ENCODE assay signal across 7 mouse cellular contexts in genomic region chr9:67632521-67633025, GRCm38 (mm10).
A peak's percentile ranks its signal among the peaks of the same experiment; 100 is the strongest.
DNase-seq lines count a peak whose midpoint lies in the region; ATAC-seq and TF ChIP-seq lines count a peak whose summit lies in the region.

No protein-coding gene starts in this region.

- peak overlapping the region; percentile 90 for H3K4me3 ChIP-seq in kidney, postnatal 0 days (replicated peaks; ENCODE audit: low read depth, low read length)
- H3K4me3 ChIP-seq in midbrain, embryonic 11.5 days (ENCODE audit: low read depth, low read length) = peak overlapping the region; percentile 82

- no peaks in the 10 kb centered on the region for H3K9me3 ChIP-seq in kidney, postnatal 0 days (replicated peaks; ENCODE audit: low read length)
- H3K9me3 ChIP-seq in midbrain, embryonic 11.5 days (ENCODE audit: control insufficient read depth, low read length) = no peaks in the 10 kb centered on the region

- H3K36me3 ChIP-seq in kidney, postnatal 0 days (ENCODE audit: insufficient read depth, low read length) = no peaks in the 10 kb centered on the region
- no peaks in the 10 kb centered on the region for H3K36me3 ChIP-seq in midbrain, embryonic 11.5 days (ENCODE audit: control insufficient read depth, insufficient read depth, low read length)

- peak; percentile 28 for DNase-seq in right cerebral cortex, adult 18-20 months
- DNase-seq in right cerebral cortex, postnatal 36 days (ENCODE audit: low spot score in 2 of 2) = no peak
- DNase-seq in cerebellum, postnatal 25 days = peak; percentile 38 to 52
- DNase-seq in gastrocnemius, postnatal 25 days = peak; percentile 23
- peak; percentile 46 for DNase-seq in kidney, postnatal 0 days (ENCODE audit: low spot score)
- peak; percentile 95 for DNase-seq in midbrain, embryonic 11.5 days (ENCODE audit: low spot score, missing footprints)
- DNase-seq in testis, postnatal 14 days (ENCODE audit: low spot score) = peak; percentile 9

- under 1% methylated on average over 38 of the region's 40 CpGs for WGBS in kidney, postnatal 0 days
- under 1% methylated on average over 40 of the region's 40 CpGs for WGBS in midbrain, embryonic 11.5 days

- TF ChIP-seq CTCF in kidney, postnatal 0 days (IDR thresholded peaks at IDR 0.05; ENCODE audit: low read depth) = no peak

- H3K27ac ChIP-seq in kidney, postnatal 0 days = 0 out of 2 replicates have a peak overlapping the region, but pooled peaks have one; percentile 2
- H3K27ac ChIP-seq in midbrain, embryonic 11.5 days (ENCODE audit: low read depth, low read length) = no peak overlapping the region

- peak; percentile 29; the same call in 1 of the 2 replicates for ATAC-seq in kidney, postnatal 0 days (replicated peaks; ENCODE audit: low FRiP score, low read depth)
- peak; percentile 65 for ATAC-seq in midbrain, embryonic 11.5 days (ENCODE audit: low FRiP score)

- peaks cover 12% of the 10 kb centered on the region for H3K4me1 ChIP-seq in kidney, postnatal 0 days (replicated peaks; ENCODE audit: insufficient read depth, low read length)
- peaks cover 2% of the 10 kb centered on the region for H3K4me1 ChIP-seq in midbrain, embryonic 11.5 days (ENCODE audit: control insufficient read depth, insufficient read depth, low read length)

- H3K27me3 ChIP-seq in kidney, postnatal 0 days (ENCODE audit: insufficient read depth, low read length) = no peaks in the 10 kb centered on the region
- peaks cover 18% of the 10 kb centered on the region for H3K27me3 ChIP-seq in midbrain, embryonic 11.5 days (ENCODE audit: control insufficient read depth, insufficient read depth, low read length)

- H3K9ac ChIP-seq in kidney, postnatal 0 days (ENCODE audit: low read depth, low read length) = peak overlapping the region; percentile 84
- peak overlapping the region; percentile 92 for H3K9ac ChIP-seq in midbrain, embryonic 11.5 days (ENCODE audit: low read length)

- H3K4me2 ChIP-seq in kidney, postnatal 0 days (ENCODE audit: low read length) = peak overlapping the region; percentile 98
- H3K4me2 ChIP-seq in midbrain, embryonic 11.5 days = peak overlapping the region; percentile 99

Comparison
In these comparisons a context has a peak if more than half of its experiments do, and no peak if none do; other contexts are left out.
1. DNase-seq: peak in right cerebral cortex, adult 18-20 months (single experiment), cerebellum, postnatal 25 days (2 of 2), gastrocnemius, postnatal 25 days (single experiment), kidney, postnatal 0 days (single experiment), midbrain, embryonic 11.5 days (single experiment) and testis, postnatal 14 days (single experiment); none in right cerebral cortex, postnatal 36 days (0 of 2).